Mouse (Mus musculus) forebrain, embryonic 12.5 days (tissue): ENCODE results near the gene Gse1. TPM values are rescaled to one million over a fixed set of nuclear protein-coding genes. Genes with fewer than 3 reads are reported as not detected.
A peak's percentile ranks its signal among the peaks of the same experiment; 100 is the strongest.

Experiments used
- ATAC-seq: fragments of 200-750 bp; cut with Nextera tagmentation; 2 replicates; pipeline ENCODE4 v1.8.0; 2017; ENCODE audit warnings: moderate TSS enrichment; ENCODE audit not compliant: low FRiP score
- H3K27ac ChIP-seq: fragments of 300-500 bp; sonication (generic); 2 replicates; pipeline ENCODE4 v1.5.1; 2016; ENCODE audit warnings: mild to moderate bottlenecking
- H3K27me3 ChIP-seq: fragments of 300-500 bp; sonication (generic); 2 replicates; pipeline ENCODE4 v1.6.1; 2016; ENCODE audit warnings: mild to moderate bottlenecking
- H3K36me3 ChIP-seq: fragments of 300-500 bp; sonication (generic); replicated peaks from 2 replicates; pipeline ENCODE4 v1.6.1; 2016; ENCODE audit warnings: mild to moderate bottlenecking
- H3K4me1 ChIP-seq: fragments of 300-500 bp; sonication (generic); 2 replicates; pipeline ENCODE4 v1.6.1; 2016
- H3K4me2 ChIP-seq: fragments of 300-500 bp; sonication (generic); 2 replicates; pipeline ENCODE4 v1.6.1; 2016; ENCODE audit warnings: mild to moderate bottlenecking, moderate library complexity
- H3K4me3 ChIP-seq: fragments of 300-500 bp; sonication (generic); replicated peaks from 2 replicates; pipeline ENCODE4 v1.5.1; 2016; ENCODE audit warnings: mild to moderate bottlenecking
- H3K9ac ChIP-seq: fragments of 300-500 bp; sonication (generic); 2 replicates; pipeline ENCODE4 v1.6.1; 2016; ENCODE audit warnings: mild to moderate bottlenecking
- H3K9me3 ChIP-seq: fragments of 300-500 bp; sonication (generic); 2 replicates; pipeline ENCODE4 v1.6.1; 2016
- WGBS: fragments of 180-500 bp; shearing (Covaris S2); methylation state at CpG from one replicate; pipeline ENCODE4 v1.1.7; 2016; 5-methylcytosine and 5-hydroxymethylcytosine counted together
- polyA plus RNA-seq: library from polyadenylated mRNA; unstranded; fragments of >200 nt; fragmentation: Nextera tagmentation; extraction: Ambion mirVana; gene quantifications from 2 replicates; pipeline ENCODE4 v1.2.1, GENCODE M21; 2016

Gene Gse1
- polyA plus RNA-seq, 1 experiment from 2014 or later: 20.4 TPM

DNA sequence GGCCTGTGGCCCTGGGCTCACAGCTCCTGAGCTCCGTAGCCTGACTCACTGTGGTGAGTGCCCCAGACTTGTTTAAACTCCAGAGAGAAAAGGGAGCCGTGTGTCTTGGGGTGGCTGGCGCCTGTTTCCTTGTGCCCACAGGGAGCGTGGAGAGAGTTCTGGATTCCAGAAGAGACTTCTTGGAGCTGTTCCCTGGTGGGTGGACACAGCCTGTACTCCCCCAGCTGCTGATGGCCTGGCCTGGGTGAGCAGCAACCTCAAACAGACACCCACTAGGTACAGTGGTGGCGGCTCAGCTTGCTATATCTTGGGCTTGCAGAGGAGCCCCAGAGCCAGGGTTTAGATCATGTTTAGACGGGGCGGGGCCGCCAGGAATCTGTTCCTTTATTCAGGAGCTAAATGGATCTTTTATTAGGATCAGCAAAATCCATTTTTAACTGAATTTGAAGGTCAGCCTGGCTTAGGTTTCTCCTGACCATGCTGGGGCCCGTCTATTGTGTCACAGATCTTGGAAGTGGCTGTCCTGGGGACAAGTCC is 21.6 kb downstream of the Gse1 start:
- WGBS: 76% methylated on average over 9 of the region's 9 CpGs
- H3K4me2 ChIP-seq: no peak overlapping the region
- H3K36me3 ChIP-seq: no peaks in the 10 kb centered on the region
- H3K27me3 ChIP-seq: no peaks in the 10 kb centered on the region
- H3K9ac ChIP-seq: no peak overlapping the region
- no peaks in the 10 kb centered on the region for H3K9me3 ChIP-seq
- peak overlapping the region; percentile 13; the same call in 1 of the 2 replicates for H3K27ac ChIP-seq
- no peak for ATAC-seq
- no peak overlapping the region for H3K4me3 ChIP-seq
- H3K4me1 ChIP-seq: peaks cover 29% of the 10 kb centered on the region

DNA sequence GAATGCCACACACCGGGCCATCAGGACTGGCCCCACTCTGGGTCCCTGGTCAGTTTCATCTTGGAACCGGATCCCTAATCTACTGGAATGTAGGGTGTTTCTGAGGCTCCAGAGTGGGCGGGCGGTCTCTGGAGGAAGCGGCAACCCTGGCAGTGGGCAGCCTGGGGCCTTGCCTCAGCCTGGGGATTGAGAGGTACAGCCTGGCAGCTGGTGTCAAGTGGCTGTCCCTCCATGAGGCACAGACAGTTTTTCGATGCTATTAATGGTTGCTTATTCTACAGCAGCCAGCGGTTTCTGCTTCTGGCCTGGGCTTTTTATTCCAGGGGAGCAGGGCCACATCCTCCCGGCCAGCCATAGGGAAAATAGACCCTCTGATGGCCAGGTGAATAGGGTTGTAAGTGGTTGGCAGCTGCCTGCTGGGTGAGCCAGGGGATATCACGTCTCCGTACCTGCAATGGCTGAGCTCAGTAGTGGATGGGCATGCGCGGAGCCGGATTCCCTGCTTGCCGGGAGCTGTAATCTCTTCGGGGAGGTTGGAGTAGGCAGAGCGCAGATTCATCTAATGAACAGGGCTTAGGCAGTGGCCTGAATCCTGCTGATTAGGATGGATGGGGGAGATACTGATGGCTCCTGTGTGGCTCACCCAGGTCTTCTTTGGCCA is 22.6 kb downstream of the Gse1 start:
- WGBS: 68% methylated on average over 16 of the region's 16 CpGs
- no peaks in the 10 kb centered on the region for H3K9me3 ChIP-seq
- H3K27ac ChIP-seq: peak overlapping the region; percentile 60
- H3K27me3 ChIP-seq: no peaks in the 10 kb centered on the region
- ATAC-seq: peak; percentile 20; the same call in 1 of the 2 replicates
- H3K4me1 ChIP-seq: peaks cover 35% of the 10 kb centered on the region
- H3K36me3 ChIP-seq: no peaks in the 10 kb centered on the region
- H3K4me3 ChIP-seq: no peak overlapping the region
- no peak overlapping the region for H3K4me2 ChIP-seq
- H3K9ac ChIP-seq: no peak overlapping the region

DNA sequence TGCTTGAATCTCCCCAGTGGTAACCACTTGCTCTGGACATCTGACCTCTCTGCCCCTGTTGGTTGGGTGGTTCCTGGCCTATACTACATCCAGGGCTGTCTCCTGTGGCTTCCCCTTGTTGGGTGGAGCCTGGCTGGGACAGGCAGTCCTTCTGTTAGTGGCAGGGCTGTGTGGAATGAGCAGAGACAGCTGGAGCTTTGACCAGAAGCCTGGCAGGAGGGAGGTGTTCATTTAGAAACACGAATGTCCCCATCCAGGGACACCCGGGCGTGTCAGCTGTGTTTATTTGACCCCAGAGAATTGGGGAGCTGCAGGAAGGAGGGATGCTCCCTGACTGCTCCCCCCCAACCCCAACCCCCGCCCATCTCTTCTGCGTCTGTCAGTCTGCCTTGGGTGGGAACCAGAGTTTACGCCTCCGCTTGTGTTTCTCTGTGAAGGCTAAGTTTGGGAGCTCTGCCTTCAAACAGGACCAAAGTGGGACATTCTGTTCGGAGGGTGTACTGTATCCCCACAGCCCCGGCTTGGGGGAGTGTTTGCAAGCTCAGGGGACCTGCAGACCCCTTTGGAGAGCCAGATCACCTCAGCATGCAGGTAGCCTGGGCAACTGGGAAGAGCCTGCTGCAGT is 23.3 kb downstream of the Gse1 start:
- no peak for ATAC-seq
- H3K4me1 ChIP-seq: peaks cover 41% of the 10 kb centered on the region
- H3K4me3 ChIP-seq: no peak overlapping the region
- no peaks in the 10 kb centered on the region for H3K27me3 ChIP-seq
- peak overlapping the region; percentile 60 for H3K27ac ChIP-seq
- no peak overlapping the region for H3K9ac ChIP-seq
- WGBS: 83% methylated on average over 9 of the region's 9 CpGs
- no peaks in the 10 kb centered on the region for H3K9me3 ChIP-seq
- no peaks in the 10 kb centered on the region for H3K36me3 ChIP-seq
- H3K4me2 ChIP-seq: no peak overlapping the region

DNA sequence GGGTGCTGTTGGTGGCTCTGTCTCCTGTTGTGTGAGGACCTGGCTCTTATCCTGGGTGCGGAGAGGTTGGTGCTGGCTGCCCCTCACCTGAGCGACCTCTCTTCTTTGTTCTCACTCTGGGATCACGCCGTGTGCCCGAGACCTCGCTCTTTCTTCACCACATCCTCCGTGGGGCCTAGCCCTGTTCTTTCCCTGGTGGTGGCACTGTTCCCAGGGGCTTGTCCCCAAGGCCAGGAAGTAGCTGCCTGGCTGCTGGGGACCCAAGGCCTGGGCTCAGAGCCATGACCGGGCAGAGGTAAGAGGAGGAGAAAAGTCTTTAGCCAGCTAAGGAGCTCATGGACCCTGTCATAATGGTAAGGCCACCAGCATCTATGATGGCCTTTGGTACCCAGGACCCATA is 25.4 kb downstream of the Gse1 start:
- 85% methylated on average over 8 of the region's 8 CpGs for WGBS
- Histone ChIP-seq H3K4me3 (no peak overlapping the region), H3K4me2 (no peak overlapping the region), H3K9ac (no peak overlapping the region), H3K27ac (no peak overlapping the region), H3K36me3 (no peaks in the 10 kb centered on the region), H3K9me3 (no peaks in the 10 kb centered on the region), H3K27me3 (no peaks in the 10 kb centered on the region), H3K4me1 (peaks cover 49% of the 10 kb centered on the region)
- no peak for ATAC-seq

DNA sequence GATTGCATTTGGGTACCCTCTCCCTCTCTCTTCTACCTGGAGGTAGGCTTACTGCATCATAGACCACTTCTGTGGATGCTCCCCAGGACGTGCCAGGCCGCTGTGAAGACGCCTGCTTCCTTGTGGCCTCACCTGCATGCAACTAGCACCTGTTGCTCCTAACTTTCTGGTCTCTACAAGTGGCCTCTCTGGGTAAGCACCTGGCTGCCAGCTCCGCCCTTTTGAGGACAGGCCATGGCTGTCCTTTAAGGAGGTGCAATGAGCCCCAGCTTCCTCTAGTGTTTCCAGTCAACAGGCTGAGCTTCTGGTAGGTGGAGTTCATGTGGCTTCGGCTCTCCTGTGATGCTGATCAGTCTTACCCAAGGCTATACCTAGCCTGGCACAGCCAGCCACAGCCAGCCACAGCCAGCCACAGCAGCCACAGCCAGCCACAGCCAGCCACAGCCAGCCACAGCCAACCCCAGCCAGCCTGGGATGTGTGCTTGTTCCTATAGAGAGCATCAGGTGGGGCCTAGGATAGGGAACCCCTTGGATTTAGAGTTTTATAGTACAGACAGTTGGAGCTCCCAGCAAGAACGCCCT is 27.2 kb downstream of the Gse1 start:
- Histone ChIP-seq H3K4me1 (peaks cover 45% of the 10 kb centered on the region), H3K27me3 (no peaks in the 10 kb centered on the region), H3K9ac (no peak overlapping the region), H3K4me2 (no peak overlapping the region), H3K36me3 (no peaks in the 10 kb centered on the region), H3K9me3 (no peaks in the 10 kb centered on the region), H3K27ac (no peak overlapping the region), H3K4me3 (no peak overlapping the region)
- whole genome bisulfite sequencing: 90% methylated on average over 6 of the region's 6 CpGs
- no peak for ATAC-seq

DNA sequence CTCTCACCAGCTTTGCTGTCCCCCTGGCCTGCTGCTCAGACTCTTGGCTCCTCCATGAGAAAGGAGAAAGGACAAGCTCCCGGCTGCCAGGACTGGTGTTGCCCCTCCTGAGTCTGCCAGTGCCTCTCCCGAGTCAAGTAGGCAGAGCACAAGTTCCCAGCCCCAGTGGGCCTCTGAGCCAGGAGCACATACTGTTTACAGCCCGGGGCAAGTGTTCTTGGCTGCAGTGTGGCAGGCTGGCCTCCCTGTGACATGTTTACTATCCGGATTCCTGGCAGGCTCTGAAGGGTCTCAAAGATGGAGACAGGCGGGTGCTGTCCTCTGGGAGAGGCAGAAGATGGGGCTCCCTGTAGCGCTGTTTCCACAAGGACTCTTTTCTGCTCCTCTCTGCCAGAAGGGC is 28.7 kb downstream of the Gse1 start:
- Histone ChIP-seq H3K4me1 (peaks cover 45% of the 10 kb centered on the region), H3K27me3 (0 out of 2 replicates have a peak, but pooled peaks cover under 1% of the 10 kb centered on the region), H3K4me2 (no peak overlapping the region), H3K4me3 (no peak overlapping the region), H3K9ac (0 out of 2 replicates have a peak overlapping the region, but pooled peaks have one; percentile 25), H3K27ac (no peak overlapping the region), H3K36me3 (no peaks in the 10 kb centered on the region), H3K9me3 (no peaks in the 10 kb centered on the region)
- 68% methylated on average over 6 of the region's 6 CpGs for WGBS
- no peak for ATAC-seq

DNA sequence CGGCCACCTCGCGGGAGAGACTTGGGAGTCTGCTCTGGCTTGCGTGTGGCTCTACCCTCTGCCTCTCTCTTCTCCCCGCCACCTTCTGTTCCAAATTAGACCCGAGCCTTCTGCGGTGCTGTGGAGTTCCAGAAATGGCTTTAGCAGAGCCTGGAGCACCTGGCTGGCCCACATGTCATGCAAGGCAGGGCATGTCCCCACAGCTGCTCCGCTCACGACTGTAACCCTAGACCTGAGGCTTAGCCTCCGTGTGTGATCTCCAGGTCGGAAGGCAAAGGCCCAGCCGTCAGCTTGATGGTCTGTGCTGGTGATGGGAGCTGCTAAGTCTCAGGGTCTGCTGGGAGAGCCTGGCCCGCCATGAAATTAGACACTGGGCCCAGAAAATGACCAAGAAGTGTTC is 30.9 kb downstream of the Gse1 start:
- Histone ChIP-seq H3K27ac (no peak overlapping the region), H3K4me2 (no peak overlapping the region), H3K36me3 (no peaks in the 10 kb centered on the region), H3K9me3 (no peaks in the 10 kb centered on the region), H3K27me3 (peaks cover 13% of the 10 kb centered on the region; the same call in 1 of the 2 replicates), H3K4me3 (no peak overlapping the region), H3K4me1 (peaks cover 54% of the 10 kb centered on the region), H3K9ac (no peak overlapping the region)
- 87% methylated on average over 13 of the region's 13 CpGs for WGBS
- ATAC-seq: no peak

DNA sequence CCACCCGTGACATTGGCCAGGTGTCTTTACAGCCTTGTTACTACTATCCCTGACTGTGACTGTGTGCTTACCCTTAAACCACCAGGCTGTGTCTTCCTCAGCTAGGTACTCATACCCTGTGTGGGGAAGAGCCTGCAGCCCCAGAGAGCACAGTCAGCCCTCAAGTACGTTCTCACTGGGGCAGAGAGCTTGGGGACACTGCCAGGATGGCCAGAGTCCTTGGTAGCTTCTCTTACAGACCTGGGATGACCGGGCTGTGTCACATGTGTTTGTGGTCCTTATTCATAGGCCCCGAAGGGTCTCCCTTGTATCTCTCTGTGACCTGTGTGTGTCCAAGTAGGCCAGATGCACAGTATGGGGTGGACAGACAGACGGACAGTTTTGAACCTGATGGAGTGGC is 32.4 kb downstream of the Gse1 start:
- no peak overlapping the region for H3K4me2 ChIP-seq
- peaks cover 57% of the 10 kb centered on the region for H3K4me1 ChIP-seq
- no peaks in the 10 kb centered on the region for H3K9me3 ChIP-seq
- 85% methylated on average over 5 of the region's 5 CpGs for WGBS
- peaks cover 13% of the 10 kb centered on the region; the same call in 1 of the 2 replicates for H3K27me3 ChIP-seq
- ATAC-seq: no peak
- no peak overlapping the region for H3K4me3 ChIP-seq
- peak overlapping the region; percentile 38; the same call in 1 of the 2 replicates for H3K9ac ChIP-seq
- no peak overlapping the region for H3K27ac ChIP-seq
- no peaks in the 10 kb centered on the region for H3K36me3 ChIP-seq

DNA sequence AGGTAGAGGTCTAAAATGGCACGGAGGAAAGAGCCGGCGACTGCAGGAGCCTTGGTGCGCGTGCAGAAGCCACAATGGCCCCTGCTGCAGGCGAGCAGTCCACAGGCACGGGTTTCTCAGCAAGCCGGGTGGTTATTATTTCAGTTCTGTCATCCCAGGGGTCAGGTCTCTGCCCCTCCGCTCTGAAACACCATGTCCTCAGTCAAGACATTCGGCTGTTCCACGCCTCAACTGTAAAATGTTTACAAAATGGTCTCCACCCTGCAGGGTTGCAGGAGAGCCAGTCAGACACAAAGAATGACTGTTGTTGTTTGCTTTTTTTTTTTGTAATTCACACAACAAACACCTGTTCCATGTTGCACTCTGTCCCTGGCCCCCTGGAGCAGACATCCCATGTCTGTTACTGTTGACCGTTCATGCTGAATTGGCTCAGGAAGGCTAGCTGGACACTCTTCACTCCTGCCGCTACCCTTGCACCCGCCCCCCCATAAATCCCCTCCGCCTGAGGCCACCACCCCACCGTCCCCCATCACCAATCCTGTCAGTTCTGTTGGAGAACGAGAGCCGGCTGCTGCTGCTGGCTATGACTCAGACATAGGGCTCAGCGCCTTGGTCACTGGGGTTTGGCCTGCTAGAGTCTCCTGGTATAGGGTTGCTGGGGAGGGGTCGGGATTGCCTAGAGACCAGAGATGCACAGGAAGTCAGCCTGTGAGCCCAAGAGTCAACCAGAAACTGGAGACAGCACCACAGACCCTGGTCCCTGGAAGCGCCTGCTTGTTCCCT is 33.3 kb downstream of the Gse1 start:
- H3K4me2 ChIP-seq: no peak overlapping the region

DNA sequence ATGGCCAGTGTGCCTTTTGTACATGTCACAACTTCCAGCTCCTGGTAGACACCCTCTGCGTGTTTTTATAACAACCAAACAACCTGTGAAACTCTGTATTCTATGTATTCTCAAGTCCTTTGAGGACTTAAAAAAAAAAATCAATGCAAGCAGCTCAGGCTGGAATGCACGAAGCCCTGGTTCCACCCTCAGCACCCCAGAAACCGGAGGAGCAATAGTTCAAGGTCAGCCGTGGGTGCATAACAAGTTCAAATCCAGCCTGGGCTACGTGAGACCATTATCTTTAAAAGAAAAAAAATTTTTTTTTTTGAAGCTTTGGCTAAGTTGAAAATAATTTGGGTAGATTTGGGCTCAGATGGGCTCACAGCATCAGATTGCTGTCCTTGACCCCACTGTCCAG is 35.6 kb downstream of the Gse1 start:
- peaks cover 13% of the 10 kb centered on the region; the same call in 1 of the 2 replicates for H3K27me3 ChIP-seq
- 90% methylated on average over 5 of the region's 5 CpGs for WGBS
- H3K4me1 ChIP-seq: peaks cover 74% of the 10 kb centered on the region
- ATAC-seq: no peak
- no peak overlapping the region for H3K27ac ChIP-seq
- H3K9ac ChIP-seq: no peak overlapping the region
- H3K4me2 ChIP-seq: no peak overlapping the region
- no peak overlapping the region for H3K4me3 ChIP-seq
- H3K36me3 ChIP-seq: no peaks in the 10 kb centered on the region
- no peaks in the 10 kb centered on the region for H3K9me3 ChIP-seq

More for the DNA sequence above, 33.3 kb downstream of the Gse1 start:
- WGBS: 40% methylated on average over 21 of the region's 21 CpGs
- ATAC-seq: no peak
- peak overlapping the region; percentile 38; the same call in 1 of the 2 replicates for H3K9ac ChIP-seq
- H3K27ac ChIP-seq: no peak overlapping the region
- no peaks in the 10 kb centered on the region for H3K9me3 ChIP-seq
- no peak overlapping the region for H3K4me3 ChIP-seq
- no peaks in the 10 kb centered on the region for H3K36me3 ChIP-seq
- peaks cover 58% of the 10 kb centered on the region for H3K4me1 ChIP-seq
- H3K27me3 ChIP-seq: peaks cover 13% of the 10 kb centered on the region; the same call in 1 of the 2 replicates

DNA sequence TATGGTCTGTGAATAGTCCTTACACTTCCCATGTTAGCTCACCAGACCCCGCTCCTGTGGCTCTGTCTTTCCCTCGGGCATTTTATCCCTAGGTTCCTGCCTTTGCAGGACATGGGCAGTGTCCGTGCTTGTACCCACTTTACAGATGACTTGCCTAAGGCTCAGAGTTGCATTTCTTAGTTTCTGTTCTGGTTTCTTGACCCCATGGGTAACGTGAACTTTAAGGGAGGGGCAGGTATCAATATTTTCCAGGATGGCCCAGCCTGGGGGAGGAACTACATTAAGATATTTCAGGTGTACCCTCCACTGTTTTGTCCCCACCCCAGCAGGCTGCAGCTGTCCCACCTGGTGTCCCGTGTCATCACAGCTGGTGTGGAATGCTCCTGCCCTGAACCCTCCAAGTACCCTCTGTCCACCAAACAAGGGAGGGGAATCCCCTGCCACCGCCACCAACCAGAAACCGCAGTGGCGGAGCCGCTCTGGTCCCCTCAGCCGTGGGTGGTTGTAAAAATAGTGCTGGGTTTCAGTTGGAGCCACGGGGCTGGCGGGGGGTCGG is 36.2 kb downstream of the Gse1 start:
- Histone ChIP-seq H3K4me2 (peak overlapping the region; percentile 43), H3K27me3 (peaks cover 13% of the 10 kb centered on the region; the same call in 1 of the 2 replicates), H3K27ac (peak overlapping the region; percentile 94), H3K4me1 (peaks cover 80% of the 10 kb centered on the region), H3K36me3 (no peaks in the 10 kb centered on the region), H3K9me3 (no peaks in the 10 kb centered on the region), H3K4me3 (0 out of 2 replicates have a peak overlapping the region, but pooled peaks have one; percentile 7), H3K9ac (peak overlapping the region; percentile 42; the same call in 1 of the 2 replicates)
- no peak for ATAC-seq
- WGBS: 43% methylated on average over 13 of the region's 13 CpGs
